Mouse (Mus musculus) gastrocnemius, postnatal 14 days (tissue): ENCODE results near the gene Borcs5. TPM values are rescaled to one million over a fixed set of nuclear protein-coding genes. Genes with fewer than 3 reads are reported as not detected.

Experiments used
- DNase-seq: peaks from one replicate; pipeline ENCODE4 v3.0.0; 2021; ENCODE audit warnings: mixed read lengths
- intact Hi-C: fragments of 180-260 bp; cut with DNase I; formaldehyde crosslinking; loops from one replicate; pipeline ENCODE4 v1.15.1; 2025; ENCODE audit warnings: low total_unique reads
- long read RNA-seq, 2 experiments: library from polyadenylated mRNA; stranded (forward); transcript quantifications; one replicate each; pipeline ENCODE4 v2.0.0; 2021
- total RNA-seq, 2 experiments: library from RNA; stranded (reverse); gene quantifications; 2 replicates each; pipeline ENCODE4 v1.2.3; 2021

Gene Borcs5
- 10 to 100 TPM; 11.0 to 12.0 TPM for total RNA-seq
- long read RNA-seq, experiment 1, transcript Borcs5-201 (4 exons, 1,764 nt): major isoform, 19 of 22 reads
- long read RNA-seq, experiment 1, partial matches to known transcripts: 0 of 22 reads
- long read RNA-seq, experiment 1, other reads (novel, unspliced or antisense): 3 of 22 reads
- long read RNA-seq, experiment 2, transcript Borcs5-201 (4 exons, 1,764 nt): major isoform, 25 of 25 reads
- long read RNA-seq, experiment 2, partial matches to known transcripts: 0 of 25 reads
- long read RNA-seq, experiment 2, other reads (novel, unspliced or antisense): 0 of 25 reads

DNA sequence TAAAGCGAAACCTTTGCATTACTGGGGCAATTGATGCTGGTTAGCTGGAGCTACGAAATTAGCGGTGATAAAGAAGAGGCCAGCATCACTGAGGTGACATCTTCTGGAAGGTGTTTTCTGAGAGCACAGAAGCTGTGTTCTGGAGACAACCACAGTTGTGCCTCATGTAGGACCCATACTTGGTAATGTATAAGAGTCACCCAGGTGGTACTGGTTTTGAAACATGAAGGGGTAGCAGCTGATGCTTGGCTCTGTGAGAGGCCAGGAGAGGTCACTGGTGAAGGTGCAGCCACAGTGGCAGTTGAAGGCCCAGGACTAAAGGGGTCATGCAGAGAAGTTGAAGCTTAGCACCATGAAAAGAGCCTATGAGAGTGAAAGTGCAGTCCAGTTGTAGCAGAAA is at the start of gene Borcs5:
Borcs5 (plus strand) TSS at position 301 of the 400 bp plus-strand sequence.
- intact Hi-C loops: no loop called here
- no peak for DNase-seq

DNA sequence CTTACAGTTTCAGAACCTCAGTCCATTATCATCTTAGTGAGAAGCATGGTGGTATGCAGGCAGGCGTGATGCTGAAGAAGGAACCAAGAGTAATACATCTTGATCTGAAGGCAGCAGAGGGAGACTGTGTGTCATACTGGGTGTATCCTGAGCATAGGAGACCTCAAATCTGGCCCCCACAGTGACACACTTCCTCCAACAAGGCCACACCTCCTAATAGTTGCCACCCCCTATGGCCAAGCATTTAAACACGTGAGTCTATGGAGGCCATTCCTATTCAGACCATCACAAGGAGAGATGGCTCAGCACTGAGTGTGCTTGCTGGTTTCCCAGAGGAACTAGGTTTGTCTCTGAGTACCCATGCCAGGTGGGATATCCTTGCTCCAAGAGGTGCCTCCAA is 47.7 kb upstream of the Borcs5 start:
- intact Hi-C loops: no loop called here

DNA sequence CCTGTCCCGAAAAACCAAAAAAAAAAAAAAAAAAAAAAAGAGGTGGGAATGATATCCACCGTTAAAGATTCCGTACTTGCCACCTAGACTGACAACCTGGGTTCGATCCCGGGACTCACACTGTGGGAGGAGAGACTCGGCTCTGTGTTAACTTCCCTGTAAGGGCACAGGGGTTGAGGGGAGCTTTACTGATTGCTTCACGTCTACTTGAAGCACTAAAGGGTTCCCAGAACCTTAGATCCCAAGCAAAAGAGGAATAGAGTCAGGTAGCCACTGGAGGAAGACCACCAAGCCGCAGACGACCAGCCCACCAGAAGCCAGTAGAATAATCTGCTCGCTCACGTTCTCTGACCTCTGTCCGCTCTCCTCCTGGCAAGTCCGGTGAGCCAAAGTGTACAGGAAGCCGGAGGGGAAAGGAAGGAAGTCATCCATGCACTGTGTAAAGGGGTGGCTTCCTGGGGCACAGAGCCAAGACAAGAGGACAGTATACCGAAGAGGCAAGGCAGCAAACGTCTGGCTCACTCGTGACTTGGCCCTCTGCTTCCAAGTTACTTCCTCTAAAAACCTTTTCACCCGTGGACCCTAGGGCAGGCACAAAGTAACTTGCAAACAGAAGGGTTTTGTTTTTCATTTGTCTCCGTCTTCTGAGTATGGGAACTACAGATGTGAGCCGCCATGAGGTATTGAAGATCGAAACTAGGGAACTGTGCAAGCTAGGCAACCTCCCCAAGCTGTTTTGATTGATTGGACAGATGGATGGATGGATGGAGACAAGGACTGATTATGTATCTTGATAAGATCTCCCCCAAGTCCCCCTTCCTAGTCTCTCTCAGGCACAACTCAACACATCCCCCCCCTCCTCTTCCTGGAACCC is 44.5 kb upstream of the Borcs5 start:
- intact Hi-C loops: no loop called here
- peak; percentile 30 for DNase-seq

More for the DNA sequence above, 47.7 kb upstream of the Borcs5 start:
- DNase-seq: no peak

DNA sequence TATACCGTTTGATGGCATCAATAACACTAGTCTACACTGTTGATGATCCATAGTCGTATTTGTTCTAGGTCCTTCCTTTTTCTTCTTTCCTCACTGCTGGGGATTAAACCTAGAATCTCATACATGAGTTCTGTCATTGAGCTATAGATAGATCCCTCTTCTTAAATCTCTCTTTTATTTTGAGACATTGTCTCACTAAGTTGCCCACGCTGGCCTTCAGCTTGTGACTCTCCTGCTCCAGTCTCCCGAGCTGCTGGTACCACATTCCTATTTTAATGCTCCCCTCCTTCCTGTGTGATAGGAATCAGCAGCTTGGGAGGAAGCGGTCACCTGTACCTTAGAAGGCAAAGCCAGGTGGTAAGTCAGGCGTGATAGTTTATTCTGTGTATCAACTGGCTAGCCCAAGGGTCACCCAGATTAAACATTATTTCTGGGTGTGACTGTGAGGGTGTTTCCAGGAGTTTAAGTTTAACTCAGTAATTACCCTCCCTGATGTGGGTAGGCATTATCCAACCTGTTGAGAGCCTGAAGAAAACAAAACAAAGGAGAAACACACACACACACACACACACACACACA is 41.6 kb upstream of the Borcs5 start:
- intact Hi-C loops: no loop called here
- no peak for DNase-seq

DNA sequence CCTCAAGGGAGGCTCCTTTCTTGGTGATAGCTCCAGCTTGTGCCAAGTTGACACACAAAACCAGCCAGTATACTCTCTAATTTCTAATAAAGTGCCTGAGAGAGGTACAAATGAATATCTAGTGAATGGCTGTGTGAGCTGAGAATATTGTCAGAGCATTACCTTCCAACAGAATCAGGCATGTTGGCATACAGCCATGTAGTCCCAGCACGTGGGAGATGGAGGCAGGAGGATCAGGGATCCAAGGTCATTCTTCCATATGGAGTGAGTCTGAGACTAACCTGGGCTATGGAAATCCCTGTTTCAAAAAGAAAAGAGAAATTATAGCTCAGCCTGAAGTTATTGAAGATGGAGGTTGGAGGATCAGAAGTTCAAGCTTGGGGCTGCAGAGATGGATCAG is 40.1 kb upstream of the Borcs5 start:
- intact Hi-C loops: no loop called here
- DNase-seq: no peak

DNA sequence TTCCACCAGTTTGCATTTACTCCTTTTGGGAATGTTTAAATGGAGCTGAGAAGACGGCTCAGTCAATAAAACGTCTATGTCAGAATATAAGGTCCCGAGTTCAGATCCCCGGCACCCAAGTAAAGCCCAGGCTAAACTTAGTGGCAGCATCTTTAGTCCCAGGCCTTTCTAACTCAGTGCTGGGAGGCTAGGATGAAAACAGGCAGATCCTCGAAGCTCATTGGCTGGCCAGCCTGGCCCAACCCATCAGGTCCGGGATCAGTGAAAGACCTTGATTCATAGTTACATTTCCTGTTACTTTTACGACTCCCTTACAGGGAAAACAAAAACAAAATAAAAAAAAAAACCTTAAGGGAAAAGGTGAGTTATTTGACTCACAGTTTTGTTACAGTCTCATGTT is 38.2 kb upstream of the Borcs5 start:
- intact Hi-C loops: no loop called here
- DNase-seq: no peak

DNA sequence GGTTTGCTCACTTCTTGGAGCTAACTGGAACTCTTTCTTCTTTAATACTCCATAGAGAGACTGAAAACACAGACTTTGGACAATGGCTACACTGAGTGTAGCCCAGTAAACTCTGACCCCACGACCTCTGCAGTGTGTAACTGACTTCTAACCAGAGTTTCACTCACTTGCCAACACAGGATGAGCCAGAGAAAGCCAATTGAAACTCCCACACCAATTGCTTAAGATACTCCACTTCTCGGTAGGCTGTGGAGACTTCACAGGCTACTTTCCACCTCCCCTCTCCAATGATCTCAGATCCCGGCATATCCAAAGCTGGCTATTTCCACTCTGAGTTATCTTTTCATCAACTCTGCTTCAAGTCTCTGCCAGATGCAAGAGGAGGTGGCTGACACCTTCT is 37.5 kb upstream of the Borcs5 start:
- no peak for DNase-seq
- intact Hi-C loops: no loop called here

DNA sequence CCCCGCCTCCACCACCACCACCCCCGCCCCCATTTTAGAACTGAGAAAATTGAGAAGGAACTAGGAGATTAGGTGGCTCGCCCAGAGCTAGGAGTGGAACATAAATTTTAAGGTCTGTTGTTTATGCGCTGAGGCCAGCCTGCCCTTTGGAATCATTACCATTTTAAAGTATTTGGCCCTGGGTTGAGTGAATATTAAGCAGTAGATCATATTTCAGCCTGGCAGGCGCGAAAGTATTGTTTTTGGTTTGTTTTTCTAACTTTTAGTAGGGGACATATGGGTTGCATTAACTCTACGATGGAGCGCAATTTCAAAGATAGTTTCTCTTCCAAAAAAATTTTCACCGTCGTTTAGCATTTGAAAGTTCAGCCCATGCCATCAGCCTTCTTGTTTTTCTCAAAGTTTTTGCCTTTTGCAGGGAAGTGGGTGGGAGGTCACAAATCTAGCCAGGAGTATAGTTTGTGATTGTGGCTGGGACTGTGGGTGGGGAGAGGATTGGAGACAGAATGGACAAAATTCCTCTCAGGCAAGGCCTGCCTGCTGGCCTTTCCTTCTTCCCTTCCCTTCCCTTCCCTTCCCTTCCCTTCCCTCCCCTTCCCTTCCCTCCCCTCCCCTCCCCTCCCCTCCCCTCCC is 36.8 kb upstream of the Borcs5 start:
- intact Hi-C loops: no loop called here
- DNase-seq: no peak

DNA sequence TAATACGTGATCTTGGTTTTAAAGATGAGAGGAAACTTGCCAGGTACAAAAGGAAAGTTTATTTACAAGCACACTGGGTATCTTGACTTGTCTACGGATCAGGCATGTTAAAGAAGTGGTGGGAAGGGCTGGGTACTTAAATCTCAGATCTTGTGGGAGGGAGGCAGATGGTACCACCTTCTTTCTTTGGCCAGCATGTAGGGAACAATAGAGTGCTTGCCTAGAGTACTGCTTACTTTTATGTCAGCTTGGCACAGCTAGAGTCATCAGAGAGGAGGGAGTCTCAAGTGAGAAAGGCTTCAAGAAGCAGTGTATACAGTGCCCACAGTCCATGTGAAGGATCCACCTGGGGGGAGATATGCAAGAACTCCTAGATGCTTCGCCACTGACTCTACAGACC is 34.1 kb upstream of the Borcs5 start:
- intact Hi-C loops: loop anchor here (5.0 kb wide), 1 partner anchor 38 kb away; the partner anchor contains the start of gene Lrp6
- no peak for DNase-seq

DNA sequence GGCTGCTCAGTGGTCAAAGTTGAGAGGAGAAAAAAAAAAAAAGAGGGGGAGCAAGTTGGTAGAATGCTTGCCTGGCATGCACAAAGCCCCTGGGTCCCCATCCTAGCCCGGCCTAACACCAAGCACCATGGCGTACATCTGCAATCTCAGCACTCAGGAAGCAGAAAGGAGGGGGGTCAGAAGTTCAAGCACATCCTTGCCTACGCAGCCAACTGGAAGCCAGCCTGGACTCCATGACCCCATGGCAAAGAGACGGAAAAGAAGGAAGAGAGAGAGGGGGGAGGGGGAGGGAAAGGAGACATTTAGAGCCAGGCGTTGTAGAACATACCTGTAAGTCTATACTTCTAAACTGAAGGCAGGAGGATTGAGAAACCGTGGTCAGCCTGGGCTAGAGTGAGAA is 32.8 kb upstream of the Borcs5 start:
- intact Hi-C loops: loop anchor here (2.0 to 5.0 kb wide), 2 partner anchors 38 to 39 kb away; partner anchors contain the start of gene Lrp6
- no peak for DNase-seq

DNA sequence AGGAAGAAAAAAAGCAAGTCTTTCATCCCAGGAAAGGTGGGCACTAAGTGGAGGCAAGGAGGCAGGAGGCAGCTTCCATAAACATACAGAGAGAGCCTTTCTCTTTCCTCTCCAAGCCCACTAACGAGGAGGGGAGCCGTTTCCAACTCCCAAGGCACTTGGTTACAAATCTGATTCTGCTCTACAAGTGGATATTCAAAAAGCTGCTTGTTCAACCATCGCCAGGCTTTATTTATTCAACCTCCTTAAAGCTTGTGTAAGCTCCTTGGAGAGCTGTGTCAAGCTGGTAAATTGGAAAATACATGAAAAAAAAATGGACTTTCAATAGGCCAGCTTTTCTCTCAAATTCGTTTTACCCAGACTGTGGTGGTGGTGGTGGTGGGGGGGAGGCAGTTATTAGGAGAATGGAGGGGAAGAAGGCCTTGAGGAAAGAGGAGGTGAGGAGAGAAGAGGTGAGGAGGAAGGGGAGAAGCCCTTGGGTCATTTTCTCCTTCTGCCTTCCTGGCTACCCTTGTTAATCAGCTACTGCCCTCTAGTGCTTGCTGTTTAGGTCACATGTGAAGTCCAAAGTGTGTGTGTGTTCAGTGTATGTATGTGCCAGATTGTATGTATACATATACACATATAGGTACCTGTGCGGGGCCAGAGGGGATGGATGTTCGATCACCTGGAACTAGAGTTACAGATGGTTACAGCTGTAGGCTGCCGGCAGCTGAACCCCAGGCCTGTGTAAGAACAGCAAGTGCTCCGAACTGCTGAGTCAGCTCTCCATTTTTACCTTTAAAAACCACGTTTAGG is 32.2 kb upstream of the Borcs5 start:
- intact Hi-C loops: loop anchor here (2.0 to 5.0 kb wide), 2 partner anchors 38 to 40 kb away; partner anchors contain the start of gene Lrp6
- DNase-seq: no peak

DNA sequence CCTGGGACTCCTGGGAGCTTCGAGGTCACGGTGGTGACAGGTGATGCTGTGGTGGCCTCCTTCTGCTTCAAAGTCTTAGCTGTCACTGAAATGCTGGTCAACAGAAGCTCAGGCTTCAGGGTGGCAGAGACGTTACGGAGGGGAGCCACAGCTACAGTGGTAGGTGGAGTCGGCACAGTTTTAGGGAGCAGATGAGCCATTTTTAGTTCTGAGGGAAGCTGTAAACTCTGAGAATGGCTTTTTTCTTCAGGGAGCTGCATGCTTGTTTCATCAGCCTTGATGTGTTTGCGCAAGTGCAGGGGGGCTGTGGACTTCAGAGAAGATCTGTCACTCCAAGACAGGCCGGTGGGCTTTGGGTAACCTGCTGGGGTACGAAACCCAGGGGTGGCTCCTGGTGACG is 28.9 kb upstream of the Borcs5 start:
- no peak for DNase-seq
- intact Hi-C loops: loop anchor here (5.0 kb wide), 1 partner anchor 183 kb away; no protein-coding TSS in a partner anchor

DNA sequence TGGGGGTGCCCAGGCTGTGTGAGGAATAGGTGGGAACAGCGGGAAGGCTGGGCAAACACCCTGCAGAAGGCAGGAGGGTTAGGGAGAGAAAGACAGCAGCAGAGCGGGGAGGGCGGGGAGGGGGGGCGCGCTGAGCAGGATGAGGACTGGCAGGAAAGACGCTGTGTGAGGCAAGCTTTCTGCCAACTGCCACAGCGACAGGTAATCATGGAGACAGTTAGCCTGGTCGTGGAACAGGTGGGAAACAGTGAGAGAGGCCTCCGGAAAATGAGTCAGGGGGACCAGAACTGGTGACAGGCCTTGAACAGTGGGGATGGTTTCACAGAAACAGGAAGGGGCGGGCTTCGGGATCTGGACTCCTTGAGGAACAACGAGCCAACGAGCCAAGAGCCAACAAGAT is 27.4 kb upstream of the Borcs5 start:
- DNase-seq: no peak
- intact Hi-C loops: loop anchor here (5.0 kb wide), 1 partner anchor 185 kb away; no protein-coding TSS in a partner anchor

DNA sequence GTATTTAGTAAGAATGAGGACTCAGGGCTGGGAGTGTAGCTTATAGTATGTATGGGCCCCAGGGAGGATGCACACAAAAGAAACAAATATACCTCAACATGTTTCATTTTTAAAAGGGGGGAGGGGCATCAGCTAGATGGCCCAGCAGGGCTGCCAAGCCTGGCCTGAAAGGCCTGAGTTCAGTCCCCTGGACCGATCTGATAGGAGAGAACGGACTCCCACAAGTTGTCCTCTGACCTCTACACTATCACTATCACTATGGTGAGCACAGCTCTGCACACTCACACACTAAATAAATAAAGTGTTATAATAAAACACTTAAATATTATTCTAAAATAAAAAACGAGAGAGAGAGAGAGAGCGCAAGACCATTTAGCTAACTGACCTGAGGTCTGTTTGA is 25.0 kb upstream of the Borcs5 start:
- no peak for DNase-seq
- intact Hi-C loops: loop anchor here (5.0 kb wide), 1 partner anchor 187 kb away; no protein-coding TSS in a partner anchor

DNA sequence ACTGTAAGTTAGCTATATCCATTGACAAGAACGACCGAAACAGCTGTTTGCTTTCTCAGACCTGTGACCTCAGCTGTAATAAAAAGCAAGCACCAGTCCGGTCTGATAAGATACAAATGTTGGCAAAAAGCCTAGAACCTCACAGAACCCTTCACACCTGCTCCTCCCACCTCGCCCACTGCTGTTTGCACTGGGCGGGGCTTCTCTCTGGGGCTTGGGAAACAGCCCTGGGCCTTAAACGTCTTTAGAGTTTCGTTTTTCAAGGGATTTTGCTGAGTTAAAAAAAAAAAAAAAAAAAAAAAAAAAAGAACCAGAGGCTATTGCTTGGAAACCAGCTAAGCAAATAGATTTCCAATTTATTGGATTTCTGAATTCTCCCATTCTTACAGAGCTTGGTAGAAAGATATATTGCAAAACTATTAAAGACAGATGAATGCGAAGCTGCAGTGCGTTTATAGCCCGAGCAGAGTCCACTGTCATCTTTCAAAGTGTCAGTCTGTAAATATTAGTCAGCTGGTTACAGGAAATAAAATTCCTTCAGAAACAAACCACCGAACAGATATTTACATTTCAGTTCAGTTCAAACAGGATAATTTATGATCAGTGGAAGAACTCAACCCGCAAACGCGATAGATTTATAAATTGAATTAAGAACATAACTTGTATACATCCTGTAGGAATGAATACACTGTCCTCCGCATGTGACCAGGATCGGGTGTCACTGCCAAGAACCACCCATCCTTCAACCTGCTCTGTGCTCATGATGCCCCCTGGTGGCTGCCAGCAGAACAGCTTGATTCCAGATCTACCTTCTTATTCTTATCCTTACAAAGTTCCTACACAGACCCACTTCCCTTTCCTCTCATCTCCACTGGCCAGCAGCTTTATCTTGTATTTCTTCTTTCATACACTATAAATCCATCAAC is 24.3 kb upstream of the Borcs5 start:
- intact Hi-C loops: loop anchor here (5.0 kb wide), 1 partner anchor 188 kb away; no protein-coding TSS in a partner anchor

DNA sequence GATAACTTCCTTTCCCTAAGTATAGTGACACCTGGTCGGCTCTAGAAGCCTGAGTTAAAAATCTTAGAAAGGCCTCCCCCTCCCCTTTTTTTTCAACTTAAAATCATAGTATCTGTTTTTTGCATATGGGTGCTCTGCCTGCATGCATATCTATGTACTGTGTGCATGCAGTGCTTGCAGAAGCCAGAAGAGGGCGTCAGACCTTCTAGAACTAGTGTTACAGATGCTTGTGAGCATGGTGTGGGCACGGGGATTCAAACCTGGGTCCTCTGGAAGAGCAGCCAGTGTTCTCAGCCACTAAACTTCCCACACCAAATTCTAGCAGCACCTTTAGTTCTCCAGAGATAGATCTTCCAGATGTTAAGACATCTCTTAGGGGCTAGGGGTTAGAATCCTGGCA is 21.7 kb upstream of the Borcs5 start:
- no peak for DNase-seq
- intact Hi-C loops: no loop called here

More for the DNA sequence above, 24.3 kb upstream of the Borcs5 start:
- DNase-seq: peak; percentile 87

DNA sequence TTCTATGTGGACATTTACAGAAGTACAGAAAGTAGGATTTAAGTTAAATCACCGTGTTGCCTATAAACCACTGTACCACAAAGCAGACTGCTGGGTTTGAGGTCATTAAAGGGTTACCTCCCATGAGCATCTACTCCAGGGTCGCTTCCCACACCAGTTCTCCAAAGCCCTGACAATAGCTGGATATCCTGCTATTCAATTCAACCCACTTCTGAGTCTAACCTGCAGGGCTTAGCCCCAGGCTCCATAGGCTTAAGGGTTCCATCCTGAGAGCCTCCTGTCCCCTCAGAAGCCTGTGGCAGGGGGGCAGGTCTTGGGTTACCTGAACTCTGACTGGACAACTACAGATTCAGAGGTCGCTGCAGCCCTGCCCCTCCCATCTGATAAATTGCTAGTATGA is 19.2 kb upstream of the Borcs5 start:
- DNase-seq: no peak
- intact Hi-C loops: no loop called here
